Mouse (Mus musculus) mammary gland, adult 2 months (tissue): ENCODE measurements around the gene Lpcat4. TPM values are rescaled to one million over a fixed set of nuclear protein-coding genes. Genes with fewer than 3 reads are reported as not detected.

ENCODE experiments used
- polyA plus RNA-seq: library from polyadenylated mRNA; depleted of rRNA; stranded (reverse); fragments of >200 nt; gene quantifications from 2 replicates; pipeline ENCODE4 v1.2.3, GENCODE M21; 2012; ENCODE audit warnings: low replicate concordance; rRNA removed

The Lpcat4 gene
- polyA plus RNA-seq = 36.0 and 94.5 TPM in 2 replicates

DNA sequence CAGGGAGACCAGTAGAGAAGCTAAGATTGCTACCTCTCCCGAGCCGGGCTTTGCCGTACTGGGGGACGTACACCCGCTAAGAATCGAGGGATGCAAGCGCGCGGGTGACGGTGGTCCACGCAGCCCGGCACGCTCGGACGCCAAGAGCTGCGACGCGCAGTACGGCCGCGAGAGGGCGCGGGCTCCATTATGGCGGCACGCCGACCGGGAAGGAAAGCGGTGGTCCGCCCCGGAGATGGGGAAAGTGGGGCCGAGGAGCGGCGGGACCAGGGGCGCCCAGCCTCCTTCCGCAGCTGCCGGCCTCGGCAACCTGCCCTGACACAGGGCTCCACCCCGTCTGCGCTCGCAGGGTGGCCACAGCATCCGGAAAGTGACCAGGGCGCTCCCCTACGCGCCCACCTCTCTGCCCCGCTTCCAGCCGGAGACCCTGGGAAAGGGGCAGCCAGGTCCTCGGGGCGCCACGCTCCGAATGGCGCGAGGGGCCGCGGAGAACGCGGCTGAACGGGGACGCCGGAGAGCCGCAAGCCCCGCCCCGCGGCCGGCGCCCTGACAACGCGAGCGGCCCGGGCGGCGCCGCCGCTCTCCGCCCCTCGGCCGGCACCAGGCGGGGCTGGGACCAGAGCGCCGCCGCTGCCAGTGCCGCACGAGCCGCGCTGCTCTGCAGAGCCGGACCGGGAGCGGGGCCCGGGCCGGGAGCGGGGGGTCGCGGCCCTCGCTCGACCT, at the start of gene Lpcat4:
Gene Lpcat4 (plus strand): TSS at position 257 of the 723 bp plus-strand sequence.

DNA sequence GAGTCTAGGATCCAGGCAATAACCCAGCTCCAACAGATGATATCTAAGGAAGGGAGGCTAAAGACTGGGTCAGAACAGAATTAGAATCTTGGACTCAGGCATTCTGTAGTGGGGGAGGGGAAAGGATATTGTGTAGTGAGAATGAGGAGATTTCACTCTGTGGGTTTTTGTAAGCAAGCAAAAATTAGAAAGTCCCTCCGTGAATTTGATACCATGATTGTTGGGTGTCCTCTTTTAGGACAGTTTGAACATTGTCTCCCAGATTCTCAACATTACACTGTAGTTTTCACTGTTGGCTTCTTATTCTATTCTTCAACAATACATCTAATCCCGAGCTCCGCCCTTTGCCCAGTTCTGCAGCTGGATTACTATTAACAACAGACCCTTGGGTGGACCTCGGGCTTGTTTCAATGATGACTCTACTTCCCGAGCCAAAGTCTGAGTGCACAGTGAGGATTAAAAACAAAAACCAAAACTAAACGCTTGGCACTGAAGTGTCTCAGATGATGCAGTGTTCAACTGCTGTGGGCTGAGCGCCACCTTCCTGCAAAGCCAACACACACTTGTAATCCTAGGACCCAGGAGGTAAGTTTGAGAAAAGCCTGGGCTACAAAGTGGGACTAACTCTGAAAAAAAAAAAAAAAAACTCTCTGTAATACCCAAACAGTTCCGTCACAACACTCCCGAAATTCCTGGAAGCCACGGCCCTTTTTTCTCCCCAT, 20.1 kb downstream of the Lpcat4 start, which contains the start of gene Nutm1:
Gene Nutm1 (minus strand): TSS at position 51 of the 722 bp plus-strand sequence.

GRCm38 (mm10) chr2:112261748-112262653, 22.7 kb downstream of the Lpcat4 start, which contains the start of gene Nop10:
TSS of gene Nop10 (plus strand) at chr2:112261926.

DNA sequence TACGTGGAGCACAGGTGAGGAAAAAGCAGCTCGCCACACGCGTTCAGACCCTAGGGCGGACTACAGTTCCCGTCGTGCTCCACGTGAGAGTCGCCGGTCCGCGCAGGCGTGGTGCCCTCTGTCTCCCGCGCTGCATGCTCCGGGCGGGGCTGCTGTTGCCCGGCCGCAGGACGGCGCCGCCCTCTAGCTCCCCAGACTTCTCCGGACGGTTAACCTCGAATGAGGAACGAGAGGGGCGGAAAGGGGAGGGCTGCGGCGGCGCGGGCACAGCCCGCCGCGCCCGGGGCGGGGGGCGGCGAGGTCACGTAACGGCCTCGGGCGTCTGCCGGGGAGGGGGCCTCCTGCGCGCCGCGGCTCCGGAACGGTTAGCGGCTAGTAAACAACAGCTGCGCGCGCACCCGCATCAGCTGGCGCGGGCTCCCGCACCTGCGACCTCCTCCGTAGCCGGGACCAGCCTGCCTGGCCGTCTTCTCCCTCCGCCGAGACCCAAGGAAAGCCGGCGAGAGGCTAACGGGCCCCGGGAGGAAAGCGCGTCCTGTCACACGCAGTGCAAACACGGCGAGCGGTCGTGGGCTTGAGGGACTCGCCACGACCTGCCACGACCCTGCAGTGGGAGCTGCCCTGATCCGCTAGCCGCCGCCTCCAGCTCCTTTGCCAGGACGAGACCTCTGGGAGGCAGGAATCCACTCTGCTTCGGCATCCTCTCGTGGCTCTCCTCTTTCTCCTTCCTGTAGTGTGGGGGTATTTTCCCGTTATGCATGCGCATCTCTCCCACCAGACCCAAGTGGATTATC, 26.4 kb downstream of the Lpcat4 start, which contains the start of gene Slc12a6:
Gene Slc12a6 (plus strand): TSS at position 378 of the 794 bp plus-strand sequence.

GRCm38 (mm10) chr2:112266242-112266592, 26.9 kb downstream of the Lpcat4 start, which contains the start of gene Gm21985:
TSS of gene Gm21985 (plus strand) at chr2:112266314.

Other genes with a start within 250 kb of the Lpcat4 start
- not detected in 2 replicates for gene Olfr1309, start 249.2 kb upstream of the Lpcat4 start, polyA plus RNA-seq
- gene Olfr1310, start 226.8 kb upstream of the Lpcat4 start, polyA plus RNA-seq = not detected in 2 replicates
- gene Olfr1311, start 215.1 kb upstream of the Lpcat4 start, polyA plus RNA-seq = not detected in 2 replicates
- not detected in 2 replicates for gene Olfr1312, start 189.2 kb upstream of the Lpcat4 start, polyA plus RNA-seq
- gene Olfr1313, start 161.6 kb upstream of the Lpcat4 start, polyA plus RNA-seq = not detected in 2 replicates
- not detected in 2 replicates for gene Olfr1314, start 142.7 kb upstream of the Lpcat4 start, polyA plus RNA-seq
- gene Olfr1315-ps1, start 124.0 kb upstream of the Lpcat4 start, polyA plus RNA-seq = not detected in 2 replicates
- gene Olfr1316, start 104.5 kb upstream of the Lpcat4 start, polyA plus RNA-seq = not detected in 2 replicates
- gene Olfr1317, start 99.1 kb upstream of the Lpcat4 start, polyA plus RNA-seq = not detected in 2 replicates
- gene Olfr1318, start 85.3 kb upstream of the Lpcat4 start, polyA plus RNA-seq = not detected in 2 replicates
- not detected in 2 replicates for gene Nutm1, start 19.8 kb downstream of the Lpcat4 start, polyA plus RNA-seq
- 62.3 and 132 TPM in 2 replicates for gene Nop10, start 22.5 kb downstream of the Lpcat4 start, polyA plus RNA-seq
- 35.2 and 45.7 TPM in 2 replicates for gene Slc12a6, start 26.4 kb downstream of the Lpcat4 start, polyA plus RNA-seq
- not detected in 2 replicates for gene Gm21985, start 26.8 kb downstream of the Lpcat4 start, polyA plus RNA-seq
- 67.8 and 129 TPM in 2 replicates for gene Emc4, start 128.6 kb downstream of the Lpcat4 start, polyA plus RNA-seq
- gene Katnbl1, start 139.7 kb downstream of the Lpcat4 start, polyA plus RNA-seq = 0.86 and 2.4 TPM in 2 replicates
- gene Emc7, start 215.5 kb downstream of the Lpcat4 start, polyA plus RNA-seq = 4.1 and 7.3 TPM in 2 replicates
- gene Chrm5, start 241.3 kb downstream of the Lpcat4 start, polyA plus RNA-seq = not detected in 2 replicates